Mouse (Mus musculus) forelimb bud, embryonic 11.5 days (tissue): Measurements from ENCODE around the gene Gmcl1.

Source experiments
- DNase-seq: peaks from one replicate; pipeline ENCODE4 v3.0.0-alpha.2; 2012; ENCODE audit warnings: low read depth, low spot score

Gene Gmcl1

DNA sequence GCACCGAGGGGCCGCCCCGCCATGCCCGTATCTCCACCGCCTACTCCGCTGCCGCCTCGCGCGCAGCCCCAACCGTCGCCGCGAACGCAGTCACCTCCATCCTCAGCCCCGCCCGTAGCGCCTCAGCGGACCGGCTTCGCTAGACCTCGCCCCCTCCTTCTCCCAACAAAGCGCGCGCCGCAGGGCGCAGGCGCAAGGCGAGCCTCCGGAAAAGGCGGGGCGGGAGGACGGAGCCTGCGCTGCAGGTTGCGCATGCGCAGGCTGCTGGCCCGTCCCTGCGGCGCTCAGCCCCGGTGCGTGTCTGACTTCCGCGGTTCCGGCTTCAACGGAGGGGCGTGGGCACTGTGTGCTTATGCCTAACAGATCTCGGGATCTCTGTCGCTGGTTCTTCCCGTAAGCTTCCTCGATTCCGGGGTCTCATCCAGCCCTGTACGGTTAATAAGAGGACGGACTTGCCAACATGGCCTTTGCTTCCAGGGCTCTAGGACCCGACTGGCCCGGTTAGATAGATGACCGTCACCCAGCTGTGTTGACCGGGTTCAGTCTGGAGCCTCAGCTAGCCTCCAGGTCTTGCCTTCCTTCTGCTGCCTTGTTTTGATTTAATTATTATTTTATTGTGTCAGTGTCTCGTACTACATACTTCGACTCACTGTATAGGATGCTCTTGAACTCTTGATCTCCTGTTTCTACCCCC is at the start of gene Gmcl1:
Gmcl1 (minus strand) TSS at position 201 of the 694 bp plus-strand sequence.
- DNase-seq = peak; percentile 98

- DNase-seq = no peak
These were observed 49.2 kb upstream of the Gmcl1 start for GRCm38 (mm10) chr6:86782342-86782741.

DNA sequence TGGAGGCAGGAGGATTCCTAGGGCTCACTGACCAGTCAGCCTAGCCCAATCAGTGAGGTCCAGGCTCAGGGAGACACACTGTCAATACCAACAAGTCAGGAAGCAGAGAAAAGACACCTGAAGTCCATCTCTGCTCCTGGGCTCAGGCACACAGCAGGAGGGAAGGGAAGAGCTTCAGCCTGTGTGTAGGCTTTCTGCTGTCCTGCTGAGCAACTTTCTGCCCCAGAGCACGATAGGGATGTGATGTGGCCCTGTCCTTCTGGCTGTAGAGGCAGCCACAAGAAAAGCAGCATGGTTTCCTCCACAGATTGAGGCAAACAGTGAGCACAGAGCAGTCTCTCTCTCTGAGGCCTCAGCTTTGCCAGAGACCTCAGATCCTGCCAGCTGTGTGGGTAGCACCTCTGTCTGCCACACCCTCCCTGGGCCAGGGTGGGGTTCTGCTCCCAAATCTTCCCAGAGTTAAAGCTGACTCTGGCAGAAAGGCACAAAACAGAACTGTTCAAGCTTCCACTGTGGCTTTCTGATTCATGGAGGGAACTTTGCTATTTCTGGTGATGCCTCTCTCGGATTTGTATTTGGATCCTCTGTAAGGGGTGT is 48.3 kb upstream of the Gmcl1 start:
- no peak for DNase-seq

- DNase-seq = no peak
These were observed 45.9 kb upstream of the Gmcl1 start for GRCm38 (mm10) chr6:86778910-86779594.

- DNase-seq = peak; percentile 16
These were observed 44.0 kb upstream of the Gmcl1 start for GRCm38 (mm10) chr6:86777181-86777580.

GRCm38 (mm10) chr6:86776706-86777071 is 43.5 kb upstream of the Gmcl1 start:
- DNase-seq = no peak

- no peak for DNase-seq
These were observed 43.0 kb upstream of the Gmcl1 start for GRCm38 (mm10) chr6:86776001-86776705.

DNA sequence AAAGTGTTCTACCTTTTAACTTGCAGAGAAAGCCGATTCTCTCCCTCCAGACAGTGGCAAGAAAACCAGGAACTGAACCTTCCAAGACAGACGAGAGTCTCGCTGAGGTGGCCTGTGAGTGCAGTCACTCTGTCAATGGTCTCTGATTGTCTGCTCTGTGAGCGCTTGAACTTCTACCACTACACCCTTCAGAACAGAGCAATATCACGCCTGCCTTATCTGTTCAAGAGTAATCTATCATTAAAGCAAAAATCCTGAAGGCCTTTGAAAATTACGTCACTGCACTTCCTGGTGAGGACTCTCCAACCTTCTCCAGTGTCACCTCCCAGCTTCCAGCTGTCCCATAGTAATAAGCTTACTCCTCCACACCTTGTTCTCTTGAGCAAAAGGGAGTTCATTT is 41.8 kb upstream of the Gmcl1 start:
- no peak for DNase-seq

DNA sequence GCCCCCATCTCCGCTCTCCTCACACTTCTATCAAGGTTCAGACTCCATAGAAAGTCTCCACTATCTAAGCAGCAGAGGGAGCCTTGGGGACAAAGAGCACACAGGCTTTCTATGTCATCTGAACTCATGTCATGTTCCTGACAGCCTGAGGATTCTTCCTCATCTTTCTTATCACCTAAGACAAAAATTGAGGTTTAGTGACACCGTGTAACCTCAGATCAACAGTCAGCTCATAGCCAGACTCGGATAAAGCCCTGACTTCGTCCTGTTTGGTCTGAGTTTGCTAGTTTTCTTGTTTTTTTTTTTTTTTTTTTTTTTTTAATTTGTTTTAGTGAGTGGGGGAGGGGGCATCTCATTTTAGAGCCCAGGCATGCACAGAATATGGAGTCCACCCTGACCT is 40.6 kb upstream of the Gmcl1 start:
- no peak for DNase-seq

- no peak for DNase-seq
These were observed 39.4 kb upstream of the Gmcl1 start for GRCm38 (mm10) chr6:86772631-86773030.

DNA sequence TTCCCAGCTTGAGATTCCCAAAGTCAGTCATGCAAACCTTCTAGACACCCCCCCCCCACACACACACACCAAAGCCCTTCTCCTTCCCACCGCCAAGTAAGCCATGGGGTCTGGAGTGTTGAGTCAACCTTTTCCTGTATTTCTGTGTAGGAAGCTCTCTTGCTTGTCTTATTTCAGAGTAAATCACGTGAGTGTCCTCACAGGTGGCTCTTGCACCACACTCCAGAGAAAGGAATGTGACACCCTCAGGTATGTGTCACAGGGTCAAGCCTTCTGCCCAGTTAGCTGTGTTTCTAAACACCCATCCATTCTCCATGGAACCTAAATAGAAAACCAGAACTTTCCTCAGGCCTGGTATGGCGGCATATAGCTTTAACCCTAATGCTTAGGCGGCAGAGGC is 35.8 kb upstream of the Gmcl1 start:
- no peak for DNase-seq

GRCm38 (mm10) chr6:86768186-86768776 is 35.1 kb upstream of the Gmcl1 start:
- DNase-seq = no peak

DNA sequence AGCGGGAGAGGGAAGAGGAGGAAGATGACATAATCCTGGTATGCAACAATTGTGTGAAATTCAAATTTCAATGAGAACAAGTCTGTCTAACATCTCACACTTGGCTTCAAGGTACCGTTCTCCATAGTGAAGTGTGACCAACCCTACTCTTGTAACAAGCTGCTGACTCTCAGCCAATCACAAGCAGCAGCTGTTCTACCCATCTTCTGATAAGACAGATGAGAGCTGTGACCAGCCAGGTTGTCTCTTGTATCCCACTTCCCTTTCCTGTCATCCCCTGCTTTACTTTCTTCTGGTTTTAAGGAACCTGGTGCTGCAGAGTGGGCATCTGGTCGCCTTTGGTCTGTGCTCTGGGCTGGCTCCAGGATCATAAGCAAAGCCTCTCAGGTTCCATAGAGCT is 34.3 kb upstream of the Gmcl1 start:
- no peak for DNase-seq

GRCm38 (mm10) chr6:86765637-86766059 is 32.5 kb upstream of the Gmcl1 start:
- DNase-seq = no peak

DNA sequence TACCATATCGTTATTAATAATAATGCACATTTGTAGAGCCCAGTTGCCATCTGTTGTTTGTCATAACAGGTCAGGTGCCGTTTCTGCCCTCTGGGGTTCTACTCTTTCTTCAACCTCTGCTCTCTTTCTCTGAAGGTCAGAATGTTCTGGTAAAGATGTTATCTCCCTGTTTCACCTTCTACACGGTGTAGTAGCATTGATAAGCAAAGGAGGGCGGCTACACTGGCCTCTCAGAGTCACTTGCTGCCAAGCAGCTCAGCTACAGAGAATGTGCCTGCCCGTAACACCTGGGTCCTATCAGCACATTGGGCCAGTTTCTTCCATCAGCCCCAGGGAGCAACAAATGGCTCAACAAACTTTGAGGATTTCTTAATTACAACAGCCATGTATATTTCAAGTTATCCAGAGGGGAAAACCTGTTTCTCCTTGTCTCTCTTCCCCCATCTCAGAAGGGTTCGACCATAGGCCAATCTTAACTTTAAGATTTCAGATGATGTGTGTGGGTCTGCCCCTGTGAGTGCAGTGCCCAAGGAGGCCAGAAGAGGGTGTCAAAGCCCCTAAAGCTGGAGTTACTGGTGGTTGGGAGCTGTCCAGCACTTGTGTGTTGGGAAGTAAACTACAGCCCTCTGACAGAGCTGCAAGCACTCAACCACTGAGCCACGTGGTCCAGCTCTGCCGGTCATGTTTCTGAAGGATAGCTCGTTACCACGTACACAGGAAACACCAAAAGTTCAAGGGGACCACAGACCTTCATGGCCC is 21.1 kb upstream of the Gmcl1 start:
- no peak for DNase-seq

GRCm38 (mm10) chr6:86752843-86753485 is 19.8 kb upstream of the Gmcl1 start:
- no peak for DNase-seq

GRCm38 (mm10) chr6:86750961-86751360 is 17.8 kb upstream of the Gmcl1 start:
- no peak for DNase-seq

- DNase-seq = no peak
These were observed 16.6 kb upstream of the Gmcl1 start for GRCm38 (mm10) chr6:86749817-86750216.

- peak; percentile 62 for DNase-seq
These were observed 14.0 kb upstream of the Gmcl1 start for GRCm38 (mm10) chr6:86747171-86747570.

DNA sequence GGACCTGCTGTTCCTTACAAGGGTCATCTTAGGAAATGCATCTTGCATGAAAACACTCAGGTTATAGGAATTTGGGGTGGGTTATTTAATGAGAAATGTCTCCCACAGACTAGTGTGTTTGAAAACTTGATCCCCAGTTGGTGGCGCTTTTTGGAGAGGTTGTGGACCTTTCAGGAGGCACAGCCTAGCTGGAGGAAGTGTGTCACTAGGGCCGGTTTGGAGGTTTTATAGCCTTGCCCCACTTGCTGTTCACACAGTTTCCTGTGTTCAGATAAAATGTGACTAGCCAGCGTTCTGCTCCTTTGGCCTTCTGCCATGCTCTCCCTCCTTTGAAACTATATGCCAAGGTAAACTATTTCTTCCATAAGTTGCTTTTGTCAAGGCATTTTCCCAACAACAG is 7.5 kb upstream of the Gmcl1 start:
- DNase-seq = no peak

DNA sequence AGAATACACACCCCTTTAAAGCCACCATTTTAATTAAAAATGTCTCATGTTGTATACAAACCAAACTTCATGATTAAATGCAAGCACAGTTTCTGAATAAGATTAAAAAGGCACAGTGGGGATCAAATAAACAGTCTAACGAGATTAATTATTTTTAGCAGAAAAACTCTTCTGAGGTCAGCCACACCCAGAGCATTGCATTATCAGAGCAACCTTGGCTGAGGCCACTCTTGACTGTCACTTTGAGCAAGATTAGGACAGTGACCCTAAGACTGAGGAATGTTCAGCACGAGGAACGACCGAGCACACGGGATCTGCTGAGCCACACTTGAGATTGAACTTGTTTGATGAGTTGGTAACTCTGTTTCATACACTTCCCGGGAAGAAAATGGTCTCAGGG is 3.6 kb upstream of the Gmcl1 start:
- DNase-seq = no peak
